Mouse (Mus musculus): ENCODE data around the gene Tnip1. TPM values are rescaled to one million over a fixed set of nuclear protein-coding genes. Genes with fewer than 3 reads are reported as not detected.

The Tnip1 gene
- polyA plus RNA-seq, 1 experiment from 2014 or later, result 19.2 TPM

DNA sequence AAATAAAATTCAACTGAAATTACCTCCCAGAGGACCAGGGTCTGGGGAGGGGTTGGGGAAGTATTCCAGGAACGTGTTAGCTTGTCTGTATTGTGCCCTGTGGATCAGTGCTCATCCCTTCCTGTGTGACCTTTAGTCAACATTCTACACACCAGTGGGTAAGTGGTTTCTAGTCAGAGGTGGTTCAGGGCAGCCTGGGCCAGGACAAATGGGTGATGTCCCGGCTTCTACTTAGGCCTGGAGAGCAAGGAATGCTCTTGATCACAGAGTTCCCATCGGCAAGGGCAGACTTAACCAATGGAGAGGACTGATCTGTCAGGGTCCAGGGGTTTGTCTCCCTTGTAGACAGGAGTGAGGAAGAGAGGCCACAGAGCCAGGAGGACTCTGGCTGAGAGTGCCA lies 40.2 kb downstream of the Tnip1 start:
- ATAC-seq (ENCODE audit: low read depth), result no peak
- WGBS, result 84% methylated on average over 3 of the region's 3 CpGs

DNA sequence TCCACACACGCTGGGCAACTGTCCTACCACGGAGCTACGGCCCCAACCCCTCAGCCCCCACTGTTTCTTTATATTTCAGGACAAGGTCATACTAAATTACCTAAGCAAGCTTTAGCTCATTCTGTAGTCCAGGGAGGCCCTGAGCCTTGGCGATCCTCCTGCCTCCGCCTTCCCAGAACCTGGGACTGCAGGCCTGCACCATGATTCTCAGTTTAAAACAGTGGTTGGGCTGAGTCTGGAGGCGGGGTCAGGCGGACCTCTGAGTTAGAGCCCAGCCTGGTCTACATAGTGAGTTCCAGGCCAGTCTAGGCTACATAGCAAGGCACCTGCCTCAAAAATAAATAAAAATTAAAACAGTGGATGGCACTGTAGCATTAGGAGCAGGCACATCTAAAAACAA lies 40.9 kb downstream of the Tnip1 start:
- no peak overlapping the region for H3K4me2 ChIP-seq (ENCODE audit: low read depth, low read length)

More for the DNA sequence above, 40.2 kb downstream of the Tnip1 start:
- no peaks in the 10 kb centered on the region for H3K9me3 ChIP-seq (ENCODE audit: control insufficient read depth, low read length)
- H3K4me2 ChIP-seq (ENCODE audit: low read depth, low read length), result no peak overlapping the region
- H3K9ac ChIP-seq (ENCODE audit: low read length), result no peak overlapping the region
- no peaks in the 10 kb centered on the region; the same call in 1 of the 2 replicates for H3K4me1 ChIP-seq (replicated peaks; ENCODE audit: control insufficient read depth, insufficient read depth, low read length)
- H3K27ac ChIP-seq (ENCODE audit: low read length), result no peak overlapping the region
- H3K36me3 ChIP-seq (ENCODE audit: control insufficient read depth, insufficient read depth, low read length), result peaks cover 28% of the 10 kb centered on the region
- H3K4me3 ChIP-seq (ENCODE audit: low read length), result no peak overlapping the region
- no peaks in the 10 kb centered on the region for H3K27me3 ChIP-seq (ENCODE audit: control insufficient read depth, insufficient read depth, low read depth, low read length)

DNA sequence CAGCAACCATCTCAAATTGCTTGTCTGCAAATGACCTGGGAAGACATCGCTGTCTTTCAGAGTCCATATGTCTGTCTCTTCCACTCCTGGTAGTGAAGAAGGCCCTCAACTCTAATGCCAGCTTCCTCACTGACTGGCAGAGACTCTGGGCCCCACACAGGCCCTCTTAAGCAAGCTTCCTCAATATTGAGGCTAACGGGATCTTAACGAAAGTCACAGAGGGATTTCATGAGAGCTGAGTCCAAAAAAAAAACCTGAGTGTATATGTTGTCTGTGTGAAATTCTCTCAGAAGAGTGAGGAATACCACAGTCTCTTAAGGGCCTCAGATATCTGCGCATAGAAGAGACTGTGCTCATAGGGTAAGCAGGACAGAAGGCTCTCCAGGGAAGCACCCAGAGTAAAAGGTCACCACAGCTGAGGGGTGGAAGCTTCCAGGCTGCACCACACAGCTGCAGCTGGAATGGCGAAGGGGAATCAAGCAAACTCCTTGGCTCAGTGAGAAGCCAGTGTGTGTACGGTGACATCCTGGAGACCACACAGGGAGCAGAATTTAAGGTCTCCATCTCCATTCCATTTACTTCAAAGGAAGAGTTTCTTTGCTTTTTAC lies 41.6 kb downstream of the Tnip1 start:
- Histone ChIP-seq H3K4me2 (ENCODE audit: low read depth, low read length) (no peak overlapping the region), H3K9ac (ENCODE audit: low read length) (no peak overlapping the region), H3K36me3 (ENCODE audit: control insufficient read depth, insufficient read depth, low read length) (peaks cover 19% of the 10 kb centered on the region), H3K4me3 (ENCODE audit: low read length) (no peak overlapping the region), H3K27ac (ENCODE audit: low read length) (no peak overlapping the region), H3K4me1 (replicated peaks; ENCODE audit: control insufficient read depth, insufficient read depth, low read length) (no peaks in the 10 kb centered on the region; the same call in 1 of the 2 replicates), H3K9me3 (ENCODE audit: control insufficient read depth, low read length) (no peaks in the 10 kb centered on the region), H3K27me3 (ENCODE audit: control insufficient read depth, insufficient read depth, low read depth, low read length) (no peaks in the 10 kb centered on the region)
- 52% methylated on average over 6 of the region's 6 CpGs for WGBS
- no peak for ATAC-seq (ENCODE audit: low read depth)

More for the DNA sequence above, 40.9 kb downstream of the Tnip1 start:
- Histone ChIP-seq H3K9ac (ENCODE audit: low read length) (no peak overlapping the region), H3K4me3 (ENCODE audit: low read length) (no peak overlapping the region), H3K27me3 (ENCODE audit: control insufficient read depth, insufficient read depth, low read depth, low read length) (no peaks in the 10 kb centered on the region), H3K9me3 (ENCODE audit: control insufficient read depth, low read length) (no peaks in the 10 kb centered on the region), H3K4me1 (replicated peaks; ENCODE audit: control insufficient read depth, insufficient read depth, low read length) (no peaks in the 10 kb centered on the region; the same call in 1 of the 2 replicates), H3K36me3 (ENCODE audit: control insufficient read depth, insufficient read depth, low read length) (peaks cover 25% of the 10 kb centered on the region), H3K27ac (ENCODE audit: low read length) (0 out of 2 replicates have a peak overlapping the region, but pooled peaks have one; percentile 8)
- peak; percentile 79 for ATAC-seq (ENCODE audit: low read depth)
- WGBS, result 43% methylated on average over 7 of the region's 7 CpGs

DNA sequence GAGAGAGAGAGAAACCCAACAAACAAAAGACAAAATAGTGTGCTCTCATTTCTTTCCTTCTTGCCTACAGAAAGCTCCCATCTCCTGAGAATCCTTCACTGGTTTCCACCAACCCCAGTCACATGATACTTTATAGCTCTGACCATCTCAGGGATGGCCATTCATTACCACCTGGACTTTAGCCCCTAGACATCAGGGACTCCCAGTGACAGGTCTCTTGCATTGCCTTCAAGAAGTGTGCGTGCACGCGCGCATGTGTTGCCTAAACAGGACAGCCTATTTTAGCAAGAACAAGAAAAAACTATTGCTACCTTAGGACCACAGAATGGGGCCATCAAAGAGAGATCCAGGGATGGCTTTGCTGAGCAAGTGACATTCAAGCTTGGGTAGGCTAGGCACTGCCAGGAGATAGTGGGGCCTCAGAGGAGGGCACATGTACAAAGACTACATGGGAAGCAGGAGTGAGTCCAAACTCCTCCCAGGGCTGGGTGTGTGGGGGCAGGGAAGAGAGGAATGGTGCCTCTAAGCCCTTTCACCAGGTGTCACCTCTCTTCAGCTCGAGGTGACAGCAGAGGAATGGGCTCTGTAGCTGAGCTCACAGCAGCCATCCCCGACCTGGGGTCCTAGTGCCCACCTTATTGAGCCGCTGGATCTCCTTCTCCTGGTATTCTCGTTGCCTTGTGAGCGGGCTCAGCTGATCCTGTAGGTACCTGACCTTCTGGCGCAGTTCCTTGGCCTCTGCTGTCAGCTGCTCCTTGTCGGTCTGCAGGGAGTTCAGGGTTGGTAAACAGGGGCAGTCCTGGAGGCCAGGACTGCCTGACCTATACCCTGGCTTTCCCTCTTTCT lies 42.4 kb downstream of the Tnip1 start:
- no peak for ATAC-seq (ENCODE audit: low read depth)
- Histone ChIP-seq H3K4me3 (ENCODE audit: low read length) (no peak overlapping the region), H3K36me3 (ENCODE audit: control insufficient read depth, insufficient read depth, low read length) (peaks cover 15% of the 10 kb centered on the region)

DNA sequence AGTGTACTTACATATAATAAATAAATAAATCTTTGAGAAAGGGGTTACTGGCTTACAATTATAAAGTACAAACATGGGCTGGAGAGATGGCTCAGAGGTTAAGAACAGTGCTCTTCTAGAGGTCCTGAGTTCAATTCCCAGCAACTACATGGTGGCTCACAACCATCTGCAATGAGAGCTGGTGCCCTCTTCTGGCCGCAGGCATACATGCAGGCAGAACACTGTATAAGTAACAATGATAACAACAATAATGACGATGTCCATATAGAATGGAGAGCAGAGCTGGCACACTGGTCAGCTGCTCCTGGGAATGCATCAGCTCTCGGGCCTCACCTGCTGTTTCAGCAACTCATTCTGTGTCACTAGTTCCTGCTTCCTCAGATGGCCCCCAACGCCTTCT lies 44.4 kb downstream of the Tnip1 start:
- no peak overlapping the region for H3K4me2 ChIP-seq (ENCODE audit: low read depth, low read length)
- peaks cover 17% of the 10 kb centered on the region for H3K36me3 ChIP-seq (ENCODE audit: control insufficient read depth, insufficient read depth, low read length)
- no peak overlapping the region for H3K4me3 ChIP-seq (ENCODE audit: low read length)
- H3K4me1 ChIP-seq (replicated peaks; ENCODE audit: control insufficient read depth, insufficient read depth, low read length), result no peaks in the 10 kb centered on the region; the same call in 1 of the 2 replicates
- no peak overlapping the region for H3K9ac ChIP-seq (ENCODE audit: low read length)
- H3K27ac ChIP-seq (ENCODE audit: low read length), result no peak overlapping the region
- no peaks in the 10 kb centered on the region for H3K27me3 ChIP-seq (ENCODE audit: control insufficient read depth, insufficient read depth, low read depth, low read length)
- no peak for ATAC-seq (ENCODE audit: low read depth)
- H3K9me3 ChIP-seq (ENCODE audit: control insufficient read depth, low read length), result no peaks in the 10 kb centered on the region
- 88% methylated on average over 4 of the region's 4 CpGs for WGBS

More for the DNA sequence above, 42.4 kb downstream of the Tnip1 start:
- 51% methylated on average over 11 of the region's 11 CpGs for WGBS
- H3K27me3 ChIP-seq (ENCODE audit: control insufficient read depth, insufficient read depth, low read depth, low read length), result no peaks in the 10 kb centered on the region
- H3K27ac ChIP-seq (ENCODE audit: low read length), result no peak overlapping the region
- no peak overlapping the region for H3K9ac ChIP-seq (ENCODE audit: low read length)
- H3K4me1 ChIP-seq (replicated peaks; ENCODE audit: control insufficient read depth, insufficient read depth, low read length), result no peaks in the 10 kb centered on the region; the same call in 1 of the 2 replicates
- no peak overlapping the region for H3K4me2 ChIP-seq (ENCODE audit: low read depth, low read length)
- no peaks in the 10 kb centered on the region for H3K9me3 ChIP-seq (ENCODE audit: control insufficient read depth, low read length)

DNA sequence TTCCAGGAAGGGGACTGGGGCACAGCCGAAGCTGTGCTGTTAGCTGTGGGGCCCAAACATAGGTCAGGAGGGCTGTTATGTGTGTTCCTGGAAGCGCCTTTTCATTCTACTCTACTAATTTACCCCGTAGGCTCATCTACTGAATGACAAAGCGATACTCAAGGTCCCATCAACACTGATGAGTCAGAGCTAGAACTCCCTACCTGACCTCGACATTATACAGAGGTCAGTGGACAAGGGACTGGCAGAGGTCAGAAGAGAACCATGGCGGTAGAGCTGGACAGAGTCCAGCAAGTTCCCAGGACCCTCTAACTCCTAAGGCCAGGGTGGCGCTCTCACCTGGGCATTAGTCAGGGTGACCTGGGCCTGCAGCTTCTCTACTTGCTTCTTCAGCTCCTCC lies 45.3 kb downstream of the Tnip1 start:
- 91% methylated on average over 7 of the region's 7 CpGs for WGBS
- H3K4me3 ChIP-seq (ENCODE audit: low read length), result no peak overlapping the region
- no peak overlapping the region for H3K4me2 ChIP-seq (ENCODE audit: low read depth, low read length)
- ATAC-seq (ENCODE audit: low read depth), result no peak
- no peaks in the 10 kb centered on the region for H3K27me3 ChIP-seq (ENCODE audit: control insufficient read depth, insufficient read depth, low read depth, low read length)
- no peaks in the 10 kb centered on the region for H3K9me3 ChIP-seq (ENCODE audit: control insufficient read depth, low read length)
- H3K9ac ChIP-seq (ENCODE audit: low read length), result no peak overlapping the region
- H3K36me3 ChIP-seq (ENCODE audit: control insufficient read depth, insufficient read depth, low read length), result peaks cover 16% of the 10 kb centered on the region
- no peaks in the 10 kb centered on the region; the same call in 1 of the 2 replicates for H3K4me1 ChIP-seq (replicated peaks; ENCODE audit: control insufficient read depth, insufficient read depth, low read length)
- no peak overlapping the region for H3K27ac ChIP-seq (ENCODE audit: low read length)

DNA sequence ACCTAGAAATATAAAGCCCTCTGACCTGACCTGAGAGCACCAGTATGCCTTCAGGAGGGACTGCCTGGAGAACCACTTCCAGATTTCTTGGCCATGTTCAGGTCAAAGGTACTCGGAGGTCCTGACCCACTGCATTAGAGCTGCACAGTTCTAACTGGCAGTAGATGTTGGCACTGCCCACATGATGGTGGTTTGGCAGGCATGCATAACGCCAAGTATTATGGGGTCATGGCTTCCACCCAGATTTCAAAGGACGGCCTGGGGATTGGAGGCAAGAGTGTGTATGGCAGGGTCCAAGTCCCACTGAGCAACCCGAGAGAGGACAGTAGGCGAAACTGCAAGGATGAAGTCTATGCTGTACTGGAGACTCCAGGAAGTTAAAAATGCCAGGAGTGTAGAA lies 48.9 kb downstream of the Tnip1 start:
- WGBS, result 85% methylated on average over 5 of the region's 5 CpGs
- Histone ChIP-seq H3K9me3 (ENCODE audit: control insufficient read depth, low read length) (no peaks in the 10 kb centered on the region), H3K4me1 (replicated peaks; ENCODE audit: control insufficient read depth, insufficient read depth, low read length) (no peaks in the 10 kb centered on the region), H3K4me2 (ENCODE audit: low read depth, low read length) (no peak overlapping the region), H3K27ac (ENCODE audit: low read length) (no peak overlapping the region), H3K27me3 (ENCODE audit: control insufficient read depth, insufficient read depth, low read depth, low read length) (no peaks in the 10 kb centered on the region), H3K36me3 (ENCODE audit: control insufficient read depth, insufficient read depth, low read length) (peaks cover 13% of the 10 kb centered on the region), H3K9ac (ENCODE audit: low read length) (no peak overlapping the region), H3K4me3 (ENCODE audit: low read length) (no peak overlapping the region)
- ATAC-seq (ENCODE audit: low read depth), result no peak

DNA sequence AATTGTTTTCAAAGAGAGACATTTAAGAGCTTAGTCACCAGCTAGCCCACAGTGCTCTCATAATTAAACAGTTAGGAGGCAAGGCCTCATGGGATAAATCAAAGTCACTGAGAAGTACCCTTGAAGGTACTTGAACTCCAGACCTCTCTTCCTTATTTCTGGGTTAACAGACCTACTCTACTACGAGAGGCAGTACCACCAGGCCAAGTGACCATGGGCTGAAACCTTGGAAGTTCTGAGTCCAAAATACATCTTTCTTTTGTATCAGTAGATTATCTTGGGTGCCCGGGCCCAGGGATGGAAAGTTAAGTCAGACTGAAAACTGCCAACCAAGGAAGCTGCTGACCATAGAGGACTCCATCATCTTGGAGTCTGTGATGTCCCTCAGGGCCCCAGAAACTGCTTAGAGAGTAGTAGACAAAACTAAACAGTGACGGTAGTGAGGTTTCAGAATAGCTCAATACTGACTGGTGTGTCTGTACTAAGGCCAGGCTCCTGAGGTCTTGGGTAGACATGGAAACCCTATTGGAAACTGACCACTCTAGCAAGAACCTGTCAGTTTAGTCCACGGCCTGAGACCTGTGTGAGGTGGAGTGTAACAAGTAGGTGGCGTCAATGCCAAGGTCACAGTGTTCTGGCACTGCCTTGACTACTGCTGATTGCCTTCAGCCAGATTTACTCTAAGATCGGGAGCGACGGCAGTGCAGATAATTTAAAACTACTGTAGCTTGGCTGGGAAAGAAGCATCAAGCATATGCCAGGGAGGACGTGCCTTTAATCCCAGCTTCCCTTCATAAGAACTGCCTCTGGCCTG lies 50.0 kb downstream of the Tnip1 start:
- Histone ChIP-seq H3K4me1 (replicated peaks; ENCODE audit: control insufficient read depth, insufficient read depth, low read length) (no peaks in the 10 kb centered on the region), H3K9ac (ENCODE audit: low read length) (no peak overlapping the region), H3K36me3 (ENCODE audit: control insufficient read depth, insufficient read depth, low read length) (0 out of 2 replicates have a peak, but pooled peaks cover 6% of the 10 kb centered on the region), H3K9me3 (ENCODE audit: control insufficient read depth, low read length) (no peaks in the 10 kb centered on the region), H3K27ac (ENCODE audit: low read length) (no peak overlapping the region), H3K4me2 (ENCODE audit: low read depth, low read length) (no peak overlapping the region), H3K27me3 (ENCODE audit: control insufficient read depth, insufficient read depth, low read depth, low read length) (no peaks in the 10 kb centered on the region), H3K4me3 (ENCODE audit: low read length) (no peak overlapping the region)
- WGBS, result 75% methylated on average over 9 of the region's 9 CpGs
- no peak for ATAC-seq (ENCODE audit: low read depth)
